Mouse (Mus musculus) bone marrow macrophage, adult 2 months (primary cell): ENCODE measurements at regions not wholly inside any gene's neighbourhood (a gene's known extent, or its start where the extent isn't known, plus 50 kb on each side); places are given as distances from the start of the nearest gene placed in this dataset.
"Not testable (repeated sequence)": the region's sequence is repeated elsewhere in the genome, so short reads cannot be mapped to it uniquely, and the experiment has no call there.

Experiments
- CTCF ChIP-seq: IDR thresholded peaks from 2 replicates; pipeline ENCODE4 v1.5.1; 2012; ENCODE audit warnings: low read depth, mild to moderate bottlenecking, low read length, moderate library complexity
- POLR2A ChIP-seq: IDR thresholded peaks from 2 replicates; pipeline ENCODE4 v1.6.1; 2012; ENCODE audit warnings: mild to moderate bottlenecking, low read depth, low read length, borderline replicate concordance

DNA sequence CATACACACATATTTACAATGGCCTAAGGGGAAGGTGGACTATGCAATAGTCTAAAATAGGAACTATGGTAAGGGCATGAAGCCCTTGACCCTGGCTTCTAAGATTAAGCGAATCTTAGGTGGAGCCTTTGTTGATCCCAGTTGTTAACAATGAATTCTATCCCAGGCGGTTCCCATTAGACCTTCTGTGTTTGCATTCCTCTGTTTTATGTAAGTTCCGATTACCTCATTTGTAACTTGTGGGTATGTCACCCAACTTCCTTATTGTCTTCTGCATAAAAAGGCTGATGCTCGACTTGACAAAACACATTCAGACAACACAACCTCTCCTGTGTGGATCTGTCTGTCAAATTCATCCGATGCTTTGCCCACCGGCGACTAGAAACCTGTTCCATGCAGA is 335.6 kb downstream of the Gm11232 start:
- TF ChIP-seq POLR2A, CTCF: not testable (repeated sequence)
